Mouse (Mus musculus) hindbrain, embryonic 16.5 days (tissue): ENCODE measurements around the gene Plac1. TPM values are rescaled to one million over a fixed set of nuclear protein-coding genes. Genes with fewer than 3 reads are reported as not detected.

Source experiments
- ATAC-seq: fragments of 200-750 bp; cut with Nextera tagmentation; 2 replicates; pipeline ENCODE4 v1.8.0; 2017; ENCODE audit warnings: moderate TSS enrichment, moderate library complexity
- H3K27ac ChIP-seq: fragments of 300-500 bp; sonication (generic); 2 replicates; pipeline ENCODE4 v1.5.1; 2014; ENCODE audit warnings: low read depth, mild to moderate bottlenecking, control low read depth, low read length, moderate library complexity
- H3K27me3 ChIP-seq: fragments of 300-500 bp; sonication (generic); replicated peaks from 2 replicates; pipeline ENCODE4 v1.6.1; 2014; ENCODE audit warnings: low read length; ENCODE audit not compliant: control insufficient read depth, insufficient read depth
- H3K36me3 ChIP-seq: fragments of 300-500 bp; sonication (generic); 2 replicates; pipeline ENCODE4 v1.6.1; 2014; ENCODE audit warnings: mild to moderate bottlenecking, low read length, moderate library complexity, mixed read lengths; ENCODE audit not compliant: control insufficient read depth, insufficient read depth
- H3K4me1 ChIP-seq: fragments of 300-500 bp; sonication (generic); 2 replicates; pipeline ENCODE4 v1.6.1; 2014; ENCODE audit warnings: low read depth, low read length; ENCODE audit not compliant: control insufficient read depth, insufficient read depth
- H3K4me2 ChIP-seq: fragments of 300-500 bp; sonication (generic); 2 replicates; pipeline ENCODE4 v1.6.1; 2014; ENCODE audit warnings: mild to moderate bottlenecking, low read length, control low read depth, moderate library complexity
- H3K4me3 ChIP-seq: fragments of 300-500 bp; sonication (generic); 2 replicates; pipeline ENCODE4 v1.5.1; 2014; ENCODE audit warnings: mild to moderate bottlenecking, low read length, control low read depth, moderate library complexity
- H3K9ac ChIP-seq: fragments of 300-500 bp; sonication (generic); 2 replicates; pipeline ENCODE4 v1.6.1; 2014; ENCODE audit warnings: low read depth, mild to moderate bottlenecking, control low read depth, low read length, moderate library complexity
- H3K9me3 ChIP-seq: fragments of 300-500 bp; sonication (generic); 2 replicates; pipeline ENCODE4 v1.6.1; 2014; ENCODE audit warnings: mild to moderate bottlenecking, low read length, moderate library complexity; ENCODE audit not compliant: control insufficient read depth
- WGBS: fragments of 180-500 bp; shearing (Covaris S2); extraction: QIAGEN DNeasy Blood & Tissue Kit; methylation state at CpG from one replicate; pipeline ENCODE4 v1.1.7; 2014; 5-methylcytosine and 5-hydroxymethylcytosine counted together
- polyA plus RNA-seq: library from polyadenylated mRNA; unstranded; fragments of >200 nt; fragmentation: Nextera tagmentation; extraction: Ambion mirVana; gene quantifications from 2 replicates; pipeline ENCODE4 v1.2.1, GENCODE M21; 2015

Gene Plac1
- polyA plus RNA-seq, 1 experiment from 2014 or later = not detected

DNA sequence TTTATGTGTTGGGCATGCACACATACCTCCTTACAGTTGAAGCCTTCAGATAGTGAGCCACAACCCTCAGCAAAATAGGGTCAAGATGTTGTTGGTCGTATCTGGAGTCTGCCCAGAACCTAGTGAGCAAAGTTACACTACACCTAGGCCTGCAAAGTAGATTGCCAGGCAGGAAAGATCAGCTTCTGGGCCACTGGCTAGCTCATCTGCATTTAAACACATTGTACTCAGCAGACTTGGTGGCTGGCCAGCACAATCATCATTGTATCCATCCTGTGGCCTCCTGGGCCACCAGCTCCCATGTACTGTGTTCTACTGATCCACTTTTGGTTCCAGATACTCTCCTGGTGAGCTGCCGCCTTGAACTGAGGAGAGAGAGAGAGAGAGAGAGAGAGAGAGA lies 102.8 kb downstream of the Plac1 start:
- Histone ChIP-seq H3K9ac (no peak overlapping the region), H3K27ac (no peak overlapping the region), H3K9me3 (no peaks in the 10 kb centered on the region), H3K36me3 (no peaks in the 10 kb centered on the region), H3K4me3 (no peak overlapping the region), H3K4me2 (no peak overlapping the region), H3K27me3 (no peaks in the 10 kb centered on the region), H3K4me1 (no peaks in the 10 kb centered on the region)
- WGBS = 73% methylated on average over 2 of the region's 2 CpGs
- no peak for ATAC-seq

DNA sequence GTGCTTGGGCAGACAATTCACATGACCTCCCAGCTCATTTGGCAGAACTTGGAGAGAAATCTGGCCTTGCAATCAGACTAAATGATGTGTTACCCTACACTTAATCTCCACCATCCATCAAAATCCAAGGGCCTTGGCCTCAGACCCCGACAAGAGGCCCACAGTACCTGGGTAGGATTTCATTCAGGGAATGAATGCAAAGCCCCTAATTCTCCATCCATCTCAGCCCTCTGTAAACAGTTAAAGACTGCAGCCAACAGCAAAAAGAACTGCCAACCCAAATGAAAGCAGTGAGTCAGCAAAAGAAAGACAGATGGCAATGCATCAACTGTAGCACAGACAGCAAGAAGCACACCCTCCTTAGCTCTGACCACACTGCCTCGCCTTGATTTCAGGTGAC lies 110.4 kb downstream of the Plac1 start:
- 73% methylated on average over 2 of the region's 2 CpGs for WGBS
- no peak overlapping the region for H3K27ac ChIP-seq
- H3K4me2 ChIP-seq = no peak overlapping the region
- no peak overlapping the region for H3K4me3 ChIP-seq
- H3K4me1 ChIP-seq = no peaks in the 10 kb centered on the region
- H3K36me3 ChIP-seq = no peaks in the 10 kb centered on the region
- no peaks in the 10 kb centered on the region for H3K27me3 ChIP-seq
- H3K9ac ChIP-seq = no peak overlapping the region
- ATAC-seq = no peak
- no peaks in the 10 kb centered on the region for H3K9me3 ChIP-seq

- Histone ChIP-seq H3K27ac (no peak overlapping the region), H3K36me3 (no peaks in the 10 kb centered on the region), H3K27me3 (no peaks in the 10 kb centered on the region), H3K4me1 (no peaks in the 10 kb centered on the region), H3K9me3 (no peaks in the 10 kb centered on the region), H3K9ac (no peak overlapping the region), H3K4me3 (no peak overlapping the region), H3K4me2 (no peak overlapping the region)
- 87% methylated on average over 6 of the region's 6 CpGs for WGBS
- no peak for ATAC-seq
These were observed 113.3 kb downstream of the Plac1 start for GRCm38 (mm10) chrX:53126492-53127033.

- H3K4me1 ChIP-seq = no peaks in the 10 kb centered on the region
- no peak overlapping the region for H3K9ac ChIP-seq
- no peaks in the 10 kb centered on the region for H3K36me3 ChIP-seq
- no peak overlapping the region for H3K4me3 ChIP-seq
- no peak overlapping the region for H3K4me2 ChIP-seq
- no peaks in the 10 kb centered on the region for H3K9me3 ChIP-seq
- ATAC-seq = no peak
- 32% methylated on average over 3 of the region's 3 CpGs for WGBS
- H3K27ac ChIP-seq = no peak overlapping the region
- H3K27me3 ChIP-seq = no peaks in the 10 kb centered on the region
These were observed 114.0 kb downstream of the Plac1 start for GRCm38 (mm10) chrX:53125838-53126467.

DNA sequence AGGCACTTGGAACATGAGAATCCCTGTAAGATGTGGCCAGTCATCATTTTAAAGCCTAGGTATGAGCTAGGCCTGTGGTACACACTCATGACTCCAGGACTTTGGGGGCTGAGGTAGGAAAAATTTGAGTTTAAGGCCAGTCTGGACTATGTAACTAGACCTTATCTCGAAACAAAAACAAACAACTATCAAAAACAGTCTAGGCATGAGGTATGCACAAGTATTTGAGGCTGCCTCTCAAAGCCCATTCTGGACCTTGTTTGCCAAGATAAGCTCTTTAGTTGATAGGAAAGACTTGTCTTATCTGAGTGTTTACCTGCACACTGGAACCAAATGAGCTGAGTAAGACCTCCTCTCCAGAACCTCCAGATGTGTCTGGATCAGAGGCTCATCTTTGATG lies 116.3 kb downstream of the Plac1 start:
- Histone ChIP-seq H3K9ac (no peak overlapping the region), H3K27ac (no peak overlapping the region), H3K27me3 (no peaks in the 10 kb centered on the region), H3K36me3 (no peaks in the 10 kb centered on the region), H3K4me1 (no peaks in the 10 kb centered on the region), H3K4me3 (no peak overlapping the region), H3K4me2 (no peak overlapping the region), H3K9me3 (no peaks in the 10 kb centered on the region)
- ATAC-seq = no peak
- WGBS = 73% methylated on average over 1 of the region's 1 CpGs

DNA sequence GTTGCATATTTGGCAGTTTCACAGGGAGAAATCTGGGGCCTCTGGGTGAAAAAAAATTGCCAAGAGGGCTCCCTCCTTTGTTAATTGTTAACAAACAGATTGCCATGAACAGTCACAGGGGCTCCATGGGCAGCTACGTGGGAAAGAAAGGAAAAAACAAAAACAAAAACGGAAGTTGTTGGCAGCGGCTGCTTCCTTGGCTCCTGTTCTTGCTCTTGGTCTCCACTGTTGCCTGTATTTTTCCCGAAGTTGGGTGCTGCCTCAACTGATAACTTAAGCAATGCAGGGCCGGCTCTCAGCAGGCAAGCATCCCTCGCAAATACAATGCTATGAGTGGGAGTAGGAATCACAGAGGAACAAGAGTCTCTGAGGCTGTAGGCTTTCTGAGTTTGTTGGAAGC lies 121.3 kb downstream of the Plac1 start:
- H3K9ac ChIP-seq = no peak overlapping the region
- ATAC-seq = no peak
- 47% methylated on average over 6 of the region's 6 CpGs for WGBS

GRCm38 (mm10) chrX:53118019-53118418 lies 121.9 kb downstream of the Plac1 start:
- no peak for ATAC-seq
- Histone ChIP-seq H3K36me3 (no peaks in the 10 kb centered on the region), H3K9ac (no peak overlapping the region)

More for the DNA sequence above, 121.3 kb downstream of the Plac1 start:
- no peak overlapping the region for H3K27ac ChIP-seq
- H3K27me3 ChIP-seq = no peaks in the 10 kb centered on the region
- H3K36me3 ChIP-seq = no peaks in the 10 kb centered on the region
- H3K4me3 ChIP-seq = no peak overlapping the region
- H3K4me2 ChIP-seq = no peak overlapping the region
- no peaks in the 10 kb centered on the region for H3K4me1 ChIP-seq
- no peaks in the 10 kb centered on the region for H3K9me3 ChIP-seq

GRCm38 (mm10) chrX:53114994-53115393 lies 124.9 kb downstream of the Plac1 start:
- Histone ChIP-seq H3K27ac (no peak overlapping the region), H3K27me3 (no peaks in the 10 kb centered on the region), H3K4me1 (no peaks in the 10 kb centered on the region), H3K36me3 (no peaks in the 10 kb centered on the region), H3K4me2 (no peak overlapping the region), H3K4me3 (no peak overlapping the region), H3K9ac (no peak overlapping the region), H3K9me3 (no peaks in the 10 kb centered on the region)
- no peak for ATAC-seq
- 84% methylated on average over 7 of the region's 7 CpGs for WGBS

More at GRCm38 (mm10) chrX:53118019-53118418, 121.9 kb downstream of the Plac1 start:
- Histone ChIP-seq H3K4me1 (no peaks in the 10 kb centered on the region), H3K27ac (no peak overlapping the region), H3K4me2 (no peak overlapping the region), H3K4me3 (no peak overlapping the region), H3K27me3 (no peaks in the 10 kb centered on the region), H3K9me3 (no peaks in the 10 kb centered on the region)

GRCm38 (mm10) chrX:53110142-53110541 lies 129.8 kb downstream of the Plac1 start:
- no peaks in the 10 kb centered on the region for H3K4me1 ChIP-seq
- H3K27ac ChIP-seq = no peak overlapping the region
- H3K4me3 ChIP-seq = no peak overlapping the region
- H3K9me3 ChIP-seq = no peaks in the 10 kb centered on the region
- H3K36me3 ChIP-seq = no peaks in the 10 kb centered on the region
- H3K4me2 ChIP-seq = no peak overlapping the region
- no peak overlapping the region for H3K9ac ChIP-seq
- H3K27me3 ChIP-seq = no peaks in the 10 kb centered on the region
- WGBS = 92% methylated on average over 4 of the region's 4 CpGs
- ATAC-seq = no peak
